Mouse (Mus musculus): ENCODE results near the gene Sugct. TPM values are rescaled to one million over a fixed set of nuclear protein-coding genes. Genes with fewer than 3 reads are reported as not detected.

Sugct gene
- polyA plus RNA-seq, 1 experiment: 4.7 TPM

GRCm38 (mm10) chr13:17027001-17027400 lies 668.4 kb downstream of the Sugct start:
- Histone ChIP-seq H3K27ac (ENCODE audit: insufficient read depth, low read length) (no peak overlapping the region), H3K4me1 (ENCODE audit: control insufficient read depth, insufficient read depth, low read length) (no peaks in the 10 kb centered on the region), H3K27me3 (ENCODE audit: control insufficient read depth, insufficient read depth, low read length) (no peaks in the 10 kb centered on the region), H3K4me3 (replicated peaks; ENCODE audit: insufficient read depth, low read depth, low read length) (no peak overlapping the region)
- no peak for TF ChIP-seq POLR2A (IDR thresholded peaks at IDR 0.05; ENCODE audit: borderline replicate concordance, insufficient read depth, low read length)
- TF ChIP-seq CTCF (IDR thresholded peaks at IDR 0.05; ENCODE audit: borderline replicate concordance, insufficient read depth, low read depth, low read length): no peak
- DNase-seq: no peak
- 91% methylated on average over 2 of the region's 2 CpGs for WGBS

GRCm38 (mm10) chr13:16996464-16996863 lies 698.9 kb downstream of the Sugct start:
- Histone ChIP-seq H3K4me3 (replicated peaks; ENCODE audit: insufficient read depth, low read depth, low read length) (no peak overlapping the region), H3K27me3 (ENCODE audit: control insufficient read depth, insufficient read depth, low read length) (no peaks in the 10 kb centered on the region), H3K4me1 (ENCODE audit: control insufficient read depth, insufficient read depth, low read length) (no peaks in the 10 kb centered on the region), H3K27ac (ENCODE audit: insufficient read depth, low read length) (no peak overlapping the region)
- TF ChIP-seq POLR2A (IDR thresholded peaks at IDR 0.05; ENCODE audit: borderline replicate concordance, insufficient read depth, low read length): no peak
- TF ChIP-seq CTCF (IDR thresholded peaks at IDR 0.05; ENCODE audit: borderline replicate concordance, insufficient read depth, low read depth, low read length): no peak
- WGBS: 85% methylated on average over 2 of the region's 2 CpGs
- DNase-seq: no peak

GRCm38 (mm10) chr13:16995321-16995720 lies 700.0 kb downstream of the Sugct start:
- no peak overlapping the region for H3K27ac ChIP-seq (ENCODE audit: insufficient read depth, low read length)
- TF ChIP-seq CTCF (IDR thresholded peaks at IDR 0.05; ENCODE audit: borderline replicate concordance, insufficient read depth, low read depth, low read length) (no peak), POLR2A (IDR thresholded peaks at IDR 0.05; ENCODE audit: borderline replicate concordance, insufficient read depth, low read length) (no peak)
- no peak for DNase-seq
- no peaks in the 10 kb centered on the region for H3K27me3 ChIP-seq (ENCODE audit: control insufficient read depth, insufficient read depth, low read length)
- 79% methylated on average over 3 of the region's 3 CpGs for WGBS
- no peaks in the 10 kb centered on the region for H3K4me1 ChIP-seq (ENCODE audit: control insufficient read depth, insufficient read depth, low read length)
- no peak overlapping the region for H3K4me3 ChIP-seq (replicated peaks; ENCODE audit: insufficient read depth, low read depth, low read length)

- 9% methylated on average over 6 of the region's 6 CpGs for WGBS
- TF ChIP-seq POLR2A (IDR thresholded peaks at IDR 0.05; ENCODE audit: borderline replicate concordance, insufficient read depth, low read length) (no peak), CTCF (IDR thresholded peaks at IDR 0.05; ENCODE audit: borderline replicate concordance, insufficient read depth, low read depth, low read length) (no peak)
- Histone ChIP-seq H3K27me3 (ENCODE audit: control insufficient read depth, insufficient read depth, low read length) (no peaks in the 10 kb centered on the region), H3K4me3 (replicated peaks; ENCODE audit: insufficient read depth, low read depth, low read length) (no peak overlapping the region), H3K4me1 (ENCODE audit: control insufficient read depth, insufficient read depth, low read length) (peaks cover 5% of the 10 kb centered on the region; the same call in 1 of the 2 replicates), H3K27ac (ENCODE audit: insufficient read depth, low read length) (no peak overlapping the region)
- DNase-seq: peak; percentile 41 to 70
These were observed 717.6 kb downstream of the Sugct start for GRCm38 (mm10) chr13:16977743-16978142.

GRCm38 (mm10) chr13:16971277-16971676 lies 724.1 kb downstream of the Sugct start:
- Histone ChIP-seq H3K4me1 (ENCODE audit: control insufficient read depth, insufficient read depth, low read length) (no peaks in the 10 kb centered on the region), H3K27ac (ENCODE audit: insufficient read depth, low read length) (no peak overlapping the region), H3K27me3 (ENCODE audit: control insufficient read depth, insufficient read depth, low read length) (no peaks in the 10 kb centered on the region), H3K4me3 (replicated peaks; ENCODE audit: insufficient read depth, low read depth, low read length) (no peak overlapping the region)
- peak in 1 of 2 experiments; percentile 3 for DNase-seq
- TF ChIP-seq CTCF (IDR thresholded peaks at IDR 0.05; ENCODE audit: borderline replicate concordance, insufficient read depth, low read depth, low read length) (no peak), POLR2A (IDR thresholded peaks at IDR 0.05; ENCODE audit: borderline replicate concordance, insufficient read depth, low read length) (no peak)
- 45% methylated on average over 2 of the region's 2 CpGs for WGBS

- H3K4me3 ChIP-seq (replicated peaks; ENCODE audit: insufficient read depth, low read depth, low read length): no peak overlapping the region
- no peaks in the 10 kb centered on the region for H3K27me3 ChIP-seq (ENCODE audit: control insufficient read depth, insufficient read depth, low read length)
- no peaks in the 10 kb centered on the region for H3K4me1 ChIP-seq (ENCODE audit: control insufficient read depth, insufficient read depth, low read length)
- no peak for TF ChIP-seq CTCF (IDR thresholded peaks at IDR 0.05; ENCODE audit: borderline replicate concordance, insufficient read depth, low read depth, low read length)
- no peak for TF ChIP-seq POLR2A (IDR thresholded peaks at IDR 0.05; ENCODE audit: borderline replicate concordance, insufficient read depth, low read length)
- H3K27ac ChIP-seq (ENCODE audit: insufficient read depth, low read length): no peak overlapping the region
- no peak for DNase-seq
- 43% methylated on average over 5 of the region's 5 CpGs for WGBS
These were observed 726.4 kb downstream of the Sugct start for GRCm38 (mm10) chr13:16968995-16969394.

- H3K4me1 ChIP-seq (ENCODE audit: control insufficient read depth, insufficient read depth, low read length): no peaks in the 10 kb centered on the region
- 71% methylated on average over 4 of the region's 4 CpGs for WGBS
- no peak overlapping the region for H3K4me3 ChIP-seq (replicated peaks; ENCODE audit: insufficient read depth, low read depth, low read length)
- no peak overlapping the region for H3K27ac ChIP-seq (ENCODE audit: insufficient read depth, low read length)
- H3K27me3 ChIP-seq (ENCODE audit: control insufficient read depth, insufficient read depth, low read length): no peaks in the 10 kb centered on the region
- TF ChIP-seq CTCF (IDR thresholded peaks at IDR 0.05; ENCODE audit: borderline replicate concordance, insufficient read depth, low read depth, low read length): no peak
- TF ChIP-seq POLR2A (IDR thresholded peaks at IDR 0.05; ENCODE audit: borderline replicate concordance, insufficient read depth, low read length): no peak
- DNase-seq: no peak
These were observed 730.4 kb downstream of the Sugct start for GRCm38 (mm10) chr13:16964823-16965475.

GRCm38 (mm10) chr13:16952045-16952444 lies 743.3 kb downstream of the Sugct start:
- Histone ChIP-seq H3K27me3 (ENCODE audit: control insufficient read depth, insufficient read depth, low read length) (no peaks in the 10 kb centered on the region), H3K27ac (ENCODE audit: insufficient read depth, low read length) (no peak overlapping the region), H3K4me3 (replicated peaks; ENCODE audit: insufficient read depth, low read depth, low read length) (no peak overlapping the region), H3K4me1 (ENCODE audit: control insufficient read depth, insufficient read depth, low read length) (no peaks in the 10 kb centered on the region)
- WGBS: 87% methylated on average over 4 of the region's 4 CpGs
- TF ChIP-seq CTCF (IDR thresholded peaks at IDR 0.05; ENCODE audit: borderline replicate concordance, insufficient read depth, low read depth, low read length): no peak
- TF ChIP-seq POLR2A (IDR thresholded peaks at IDR 0.05; ENCODE audit: borderline replicate concordance, insufficient read depth, low read length): no peak
- DNase-seq: no peak
